Mouse (Mus musculus): ENCODE data around the gene Myh10. TPM values are rescaled to one million over a fixed set of nuclear protein-coding genes. Genes with fewer than 3 reads are reported as not detected.
A peak's percentile ranks its signal among the peaks of the same experiment; 100 is the strongest.

The Myh10 gene
- total RNA-seq, 2 experiments from 2014 or later = 248 to 255 TPM

- DNase-seq = peak; percentile 100
- intact Hi-C loops (cut with DNase I) = no loop called here
Measured at GRCm38 (mm10) chr11:68852932-68853409, 161.6 kb downstream of the Myh10 start.

DNA sequence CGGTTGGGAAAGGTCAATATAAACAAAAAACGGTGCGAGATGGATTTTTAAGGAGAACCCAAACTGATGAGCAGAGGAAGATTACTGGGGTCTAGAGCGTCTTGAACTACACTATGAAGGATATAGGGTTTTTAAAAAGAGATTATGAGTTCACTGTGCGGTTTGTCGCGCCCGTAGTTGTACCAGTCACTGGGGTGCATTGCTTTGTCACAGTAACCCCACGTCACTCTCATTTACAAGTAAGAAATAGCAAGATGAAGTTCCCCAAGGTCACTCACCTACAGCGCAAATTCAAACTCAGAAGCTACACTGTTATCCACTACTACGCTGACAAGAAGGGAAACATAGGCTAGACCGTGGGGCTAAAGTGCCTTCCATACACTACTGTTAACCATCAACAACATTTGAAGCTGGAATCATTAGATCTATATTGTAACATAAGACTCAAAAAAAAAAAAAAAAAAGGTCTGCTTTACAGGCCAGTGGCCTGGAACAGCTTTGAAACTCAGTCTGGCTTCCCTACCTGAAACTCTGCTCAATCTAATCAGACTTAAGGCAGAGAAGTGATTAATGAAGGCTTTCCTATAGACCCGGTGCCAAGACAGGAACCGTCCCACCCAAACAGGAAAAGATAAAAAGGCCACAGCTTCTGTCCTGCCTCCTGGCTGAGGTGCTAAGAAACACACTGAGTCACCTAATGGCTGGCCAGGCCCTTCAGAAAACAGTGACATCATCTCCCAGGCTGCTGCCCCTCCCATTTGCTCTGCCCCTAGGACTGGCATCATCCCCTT, 162.4 kb downstream of the Myh10 start:
- intact Hi-C loops (cut with DNase I) = no loop called here
- DNase-seq = no peak

- intact Hi-C loops (cut with DNase I) = no loop called here
- DNase-seq = no peak
Measured at GRCm38 (mm10) chr11:68854621-68855020, 163.3 kb downstream of the Myh10 start.

GRCm38 (mm10) chr11:68857329-68857728, 166.0 kb downstream of the Myh10 start:
- no peak for DNase-seq
- intact Hi-C loops (cut with DNase I) = no loop called here

GRCm38 (mm10) chr11:68859943-68860593, 168.7 kb downstream of the Myh10 start:
- intact Hi-C loops (cut with DNase I) = no loop called here
- DNase-seq = no peak

DNA sequence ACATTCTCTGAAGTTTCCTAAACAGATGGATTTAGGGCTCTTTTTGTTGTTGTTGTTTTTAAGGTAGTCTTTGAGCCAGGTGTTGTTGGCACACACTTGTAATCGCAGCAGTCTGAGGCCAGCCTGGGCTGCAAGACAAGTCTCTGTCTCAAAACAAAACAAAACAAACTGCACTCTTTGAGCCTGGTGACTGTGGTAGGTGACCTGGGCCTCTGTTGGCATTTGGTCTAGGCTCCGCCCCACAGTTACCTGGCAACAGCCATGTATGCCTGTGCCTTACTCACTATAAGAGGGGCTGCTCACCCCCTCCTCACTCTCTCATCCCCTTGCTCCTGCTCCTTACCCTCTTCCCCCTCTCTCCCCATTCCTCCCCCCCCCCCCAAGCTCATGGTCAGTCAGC, 170.9 kb downstream of the Myh10 start:
- intact Hi-C loops (cut with DNase I) = no loop called here
- DNase-seq = no peak

GRCm38 (mm10) chr11:68863631-68864091, 172.3 kb downstream of the Myh10 start:
- DNase-seq = no peak
- intact Hi-C loops (cut with DNase I) = no loop called here

DNA sequence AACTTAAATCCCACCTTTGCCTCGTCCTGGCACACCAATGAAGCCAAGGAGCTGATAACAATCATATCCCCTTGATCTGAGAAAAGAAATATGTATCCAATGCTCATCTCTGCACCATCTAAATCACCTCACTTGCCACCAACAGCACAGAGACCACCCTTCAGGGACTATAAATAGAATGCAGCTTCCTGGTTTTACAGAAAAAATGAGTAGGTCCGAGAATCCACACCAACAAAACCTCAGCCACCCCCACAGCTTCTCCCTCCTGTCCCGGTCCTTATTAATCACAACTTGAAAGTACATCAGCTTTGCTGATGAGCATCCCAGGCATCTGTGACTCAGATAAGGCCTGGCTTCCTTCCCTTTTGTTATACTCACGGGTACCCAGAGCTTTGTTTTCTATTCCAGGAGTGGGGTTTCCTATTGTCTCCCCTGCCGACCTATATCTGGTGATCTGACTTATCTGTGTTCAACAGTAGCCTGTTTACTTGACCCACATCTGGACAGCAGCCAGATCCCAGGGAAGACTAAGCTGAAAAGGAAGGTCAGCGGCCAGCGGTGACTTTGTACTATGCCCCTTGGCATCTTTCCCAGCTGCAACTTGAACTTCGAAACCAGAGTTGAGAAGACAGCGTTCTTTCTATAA, 173.3 kb downstream of the Myh10 start:
- DNase-seq = no peak
- intact Hi-C loops (cut with DNase I) = no loop called here

Other genes starting within 250 kb of the Myh10 start
- 1 to 10 TPM; 1.9 to 2.6 TPM for gene Pik3r6, start 188.5 kb upstream of the Myh10 start, total RNA-seq (2021)
- gene Mfsd6l, start 135.4 kb upstream of the Myh10 start, total RNA-seq (2021) = under 1 TPM in 1 of 2 experiments, not detected in 1; 0.16 TPM
- gene Ccdc42, start 104.5 kb upstream of the Myh10 start, total RNA-seq (2021) = under 1 TPM in 1 of 2 experiments, not detected in 1; 0.52 TPM
- gene Ndel1, start 180.3 kb downstream of the Myh10 start, total RNA-seq (2021) = 10 to 100 TPM; 75.9 to 81.6 TPM
- not detected for gene Rnf222, start 197.0 kb downstream of the Myh10 start, total RNA-seq (2021)
- 100 to 1,000 TPM; 866 to 875 TPM for gene Rpl26, start 210.0 kb downstream of the Myh10 start, total RNA-seq (2021)
- gene Odf4, start 235.5 kb downstream of the Myh10 start, total RNA-seq (2021) = 1 to 10 TPM in 1 of 2 experiments, under 1 TPM in 1; 0.72 to 1.7 TPM

Measured in left cerebral cortex, postnatal 4 days (tissue).